Mouse (Mus musculus) CH12.LX (cell line): ENCODE data around the gene Prr14. TPM values are rescaled to one million over a fixed set of nuclear protein-coding genes. Genes with fewer than 3 reads are reported as not detected.

Experiments
- DNase-seq: peaks from one replicate; pipeline ENCODE4 v3.0.0-alpha.2; 2013; ENCODE audit errors: extremely low read depth
- H3K27ac ChIP-seq: 2 replicates; pipeline ENCODE4 v1.5.1; 2012; ENCODE audit warnings: low read depth, mild to moderate bottlenecking, control low read depth, moderate library complexity; ENCODE audit not compliant: insufficient read depth
- H3K27me3 ChIP-seq: replicated peaks from 2 replicates; pipeline ENCODE3; 2012; ENCODE audit warnings: inconsistent platforms
- H3K36me3 ChIP-seq, 2 experiments: replicated peaks in 1 of 2; 2 replicates each; pipeline versions ENCODE3 to v1.6.1; 2012; ENCODE audit warnings: inconsistent platforms in 1 of 2, low read length in 1 of 2, mild to moderate bottlenecking in 1 of 2, mixed read lengths in 1 of 2, moderate library complexity in 1 of 2; ENCODE audit not compliant: control insufficient read depth in 1 of 2, insufficient read depth in 1 of 2
- H3K4me1 ChIP-seq, 2 experiments: 2 replicates each; pipeline ENCODE4 v1.6.1; 2012; ENCODE audit warnings: inconsistent platforms in 1 of 2, moderate library complexity in 1 of 2; ENCODE audit not compliant: insufficient read depth in 2 of 2, control insufficient read depth in 1 of 2
- H3K4me2 ChIP-seq: 2 replicates; pipeline ENCODE4 v1.6.1; 2012; ENCODE audit warnings: low read depth, mild to moderate bottlenecking, control low read depth; ENCODE audit not compliant: poor library complexity, insufficient read depth, severe bottlenecking
- H3K4me3 ChIP-seq, 3 experiments: fragments of 150-350 bp in 1 of 3; sonication (generic) in 1 of 3; replicated peaks in 1 of 3; 2 replicates each; pipeline versions ENCODE3 to v1.5.1; 2011 to 2012; ENCODE audit warnings: low read depth in 2 of 3, low read length in 2 of 3, mild to moderate bottlenecking in 2 of 3, moderate library complexity in 2 of 3, control low read depth in 1 of 3, improper control_type of control experiment in 1 of 3, inconsistent platforms in 1 of 3, mixed read lengths in 1 of 3; ENCODE audit not compliant: poor library complexity in 1 of 3
- H3K79me2 ChIP-seq: replicated peaks from 2 replicates; pipeline ENCODE4 v1.6.1; 2012; ENCODE audit warnings: mild to moderate bottlenecking, moderate library complexity; ENCODE audit not compliant: control insufficient read depth, poor library complexity, insufficient read depth, severe bottlenecking; ENCODE audit errors: extremely low read depth
- H3K9ac ChIP-seq: 2 replicates; pipeline ENCODE4 v1.6.1; 2012; ENCODE audit warnings: low read depth, mild to moderate bottlenecking, control low read depth, moderate library complexity; ENCODE audit not compliant: insufficient read depth
- H3K9me3 ChIP-seq: replicated peaks from 2 replicates; pipeline ENCODE3; 2012; ENCODE audit warnings: low read length, inconsistent platforms, mixed read lengths
- BHLHE40 ChIP-seq: IDR thresholded peaks from 2 replicates; pipeline ENCODE4 v1.6.1; 2011; ENCODE audit warnings: mild to moderate bottlenecking, low read depth, low read length, improper control_type of control experiment
- CHD1 ChIP-seq: IDR thresholded peaks from 2 replicates; pipeline ENCODE4 v1.6.1; 2012; ENCODE audit warnings: low read depth, low read length, improper control_type of control experiment, inconsistent platforms
- CHD2 ChIP-seq: IDR thresholded peaks from 2 replicates; pipeline ENCODE4 v1.6.1; 2011; ENCODE audit warnings: low read length, improper control_type of control experiment
- CTCF ChIP-seq, 2 experiments: IDR thresholded peaks in 1 of 2; conservative IDR thresholded peaks in 1 of 2; 2 replicates each; pipeline ENCODE4 v1.5.1; 2011 to 2012; ENCODE audit warnings: low read depth in 2 of 2, low read length in 2 of 2, improper control_type of control experiment in 1 of 2, inconsistent platforms in 1 of 2, mild to moderate bottlenecking in 1 of 2, moderate library complexity in 1 of 2
- E2F4 ChIP-seq: IDR thresholded peaks from 2 replicates; pipeline ENCODE4 v1.6.1; 2011; ENCODE audit warnings: low read depth, low read length, improper control_type of control experiment; ENCODE audit not compliant: insufficient replicate concordance
- ELF1 ChIP-seq: IDR thresholded peaks from 2 replicates; pipeline ENCODE4 v1.6.1; 2014; ENCODE audit warnings: low read depth, mild to moderate bottlenecking, inconsistent platforms, low read length, improper control_type of control experiment
- EP300 ChIP-seq: IDR thresholded peaks from 2 replicates; pipeline ENCODE4 v1.6.1; 2011; ENCODE audit warnings: low read length, improper control_type of control experiment
- ETS1 ChIP-seq: conservative IDR thresholded peaks from 2 replicates; pipeline ENCODE4 v1.6.1; 2012; ENCODE audit warnings: low read depth, mild to moderate bottlenecking, inconsistent platforms, low read length, improper control_type of control experiment, moderate library complexity
- GABPA ChIP-seq: IDR thresholded peaks from 2 replicates; pipeline ENCODE4 v1.6.1; 2012; ENCODE audit warnings: low read depth, low read length, improper control_type of control experiment, inconsistent platforms; ENCODE audit not compliant: insufficient replicate concordance
- IRF4 ChIP-seq: IDR thresholded peaks from 2 replicates; pipeline ENCODE4 v1.6.1; 2014; ENCODE audit warnings: low read depth, mild to moderate bottlenecking, inconsistent platforms, low read length, improper control_type of control experiment
- JUND ChIP-seq: conservative IDR thresholded peaks from 2 replicates; pipeline ENCODE4 v1.6.1; 2011; ENCODE audit warnings: low read depth, low read length, improper control_type of control experiment
- MAFK ChIP-seq: IDR thresholded peaks from 2 replicates; pipeline ENCODE4 v1.6.1; 2011; ENCODE audit warnings: low read length, improper control_type of control experiment; ENCODE audit not compliant: insufficient replicate concordance
- MAZ ChIP-seq: IDR thresholded peaks from 2 replicates; pipeline ENCODE4 v1.6.1; 2012; ENCODE audit warnings: low read depth, mild to moderate bottlenecking, inconsistent platforms, low read length, improper control_type of control experiment, moderate library complexity
- MXI1 ChIP-seq: IDR thresholded peaks from 2 replicates; pipeline ENCODE4 v1.6.1; 2011; ENCODE audit warnings: mild to moderate bottlenecking, low read depth, low read length, improper control_type of control experiment
- NRF1 ChIP-seq: IDR thresholded peaks from 2 replicates; pipeline ENCODE4 v1.6.1; 2014; ENCODE audit warnings: low read depth, mild to moderate bottlenecking, inconsistent platforms, low read length, improper control_type of control experiment, moderate library complexity
- PAX5 ChIP-seq: IDR thresholded peaks from 2 replicates; pipeline ENCODE4 v1.6.1; 2012; ENCODE audit warnings: low read length, inconsistent platforms, mixed read lengths
- SIN3A ChIP-seq: IDR thresholded peaks from 2 replicates; pipeline ENCODE4 v1.6.1; 2012; ENCODE audit warnings: low read length, improper control_type of control experiment, inconsistent platforms
- TBP ChIP-seq: conservative IDR thresholded peaks from 2 replicates; pipeline ENCODE4 v1.6.1; 2011; ENCODE audit warnings: low read depth, low read length, improper control_type of control experiment
- TCF12 ChIP-seq: IDR thresholded peaks from 2 replicates; pipeline ENCODE4 v1.6.1; 2014; ENCODE audit warnings: low read depth, mild to moderate bottlenecking, inconsistent platforms, low read length, improper control_type of control experiment
- UBTF ChIP-seq: IDR thresholded peaks from 2 replicates; pipeline ENCODE4 v1.6.1; 2012; ENCODE audit warnings: low read depth, mild to moderate bottlenecking, inconsistent platforms, low read length, improper control_type of control experiment, moderate library complexity
- USF2 ChIP-seq: conservative IDR thresholded peaks from 2 replicates; pipeline ENCODE4 v1.6.1; 2011; ENCODE audit warnings: low read depth, low read length, improper control_type of control experiment
- ZKSCAN1 ChIP-seq: IDR thresholded peaks from 2 replicates; pipeline ENCODE4 v1.6.1; 2012; ENCODE audit warnings: low read depth, inconsistent platforms, low read length, improper control_type of control experiment, borderline replicate concordance
- ZMIZ1 ChIP-seq: IDR thresholded peaks from 2 replicates; pipeline ENCODE4 v1.6.1; 2012; ENCODE audit warnings: low read depth, mild to moderate bottlenecking, inconsistent platforms, low read length, improper control_type of control experiment
- dilution Hi-C: fragments of 300-500 bp; cut with MboI; formaldehyde crosslinking; loops from 2 replicates; pipeline ENCODE4 v1.14.3; 2020; ENCODE audit warnings: low sequenced_read_pairs; ENCODE audit not compliant: extremely low pct_unique_long_range_greater_than_20kb, extremely low pct_ligation_motif_present
- in situ Hi-C: fragments of 300-500 bp; cut with MboI; formaldehyde crosslinking; loops from 3 replicates; pipeline ENCODE4 v1.14.3; 2019; ENCODE audit warnings: low sequenced_read_pairs, low pct_ligation_motif_present, low pct_unique_long_range_greater_than_20kb, mixed read lengths
- polyA plus RNA-seq: library from polyadenylated mRNA; unstranded; fragments of >175 nt; gene quantifications from 2 replicates; pipeline ENCODE4 v1.2.1, GENCODE M21; 2012; ENCODE audit warnings: low read depth; ENCODE audit not compliant: insufficient read length
- total RNA-seq, 2 experiments: library from RNA; depleted of rRNA; stranded (reverse); fragments of 300-350 nt in 1 of 2; fragments of >200 nt in 1 of 2; gene quantifications; 2 replicates each; pipeline ENCODE4 v1.2.3; 2012 to 2014

The Prr14 gene
- total and polyA plus RNA-seq, 3 experiments: 7.6 to 31.3 (median 10.4) TPM

DNA sequence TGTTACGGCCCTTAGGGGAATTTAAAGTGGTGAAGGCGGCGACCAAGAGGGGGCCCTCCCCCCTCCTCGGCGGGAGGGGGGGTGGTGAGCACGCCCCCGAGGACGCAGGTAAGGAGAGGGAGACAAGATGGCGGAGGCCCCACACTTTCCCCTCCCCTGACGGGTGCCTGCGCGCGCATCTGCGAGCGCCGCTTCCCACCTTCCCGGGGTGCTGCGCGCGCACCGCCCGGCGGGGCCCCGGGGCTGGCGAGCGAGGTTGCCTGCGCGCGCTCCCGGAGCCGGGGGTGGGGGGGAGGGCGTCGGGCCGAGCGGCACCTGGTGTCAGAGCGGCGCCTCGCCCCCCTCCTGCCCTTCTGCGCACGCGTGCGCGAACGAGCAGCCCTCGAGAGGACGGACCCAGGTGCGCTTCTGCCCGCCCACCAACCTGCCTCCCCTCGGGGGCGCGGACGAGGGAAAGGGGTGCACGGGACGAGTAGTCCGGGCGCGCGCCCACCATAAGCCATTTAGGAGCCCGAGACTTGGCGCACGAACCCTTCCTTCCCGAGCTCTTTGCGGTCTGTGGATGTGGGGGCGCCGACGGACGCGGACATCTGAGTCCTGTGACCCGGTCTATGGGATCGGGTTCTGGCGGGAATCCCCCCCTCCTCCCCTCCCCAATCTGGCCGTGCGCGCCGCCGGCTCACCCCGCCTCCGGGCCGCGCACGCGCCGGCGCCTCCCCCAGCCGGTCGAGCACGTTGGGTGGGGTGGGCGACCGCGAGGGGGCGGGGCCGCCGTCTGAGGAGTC lies 53.0 kb downstream of the Prr14 start:
- Histone ChIP-seq H3K27me3 (no peaks in the 10 kb centered on the region), H3K4me2 (peak overlapping the region; percentile 98), H3K27ac (peak overlapping the region; percentile 98), H3K9me3 (no peaks in the 10 kb centered on the region), H3K36me3 (peaks cover 21 to 36% of the 10 kb centered on the region in 2 experiments), H3K79me2 (peaks cover 47% of the 10 kb centered on the region), H3K4me3 (peak overlapping the region; percentile 77 to 100 (median 78)), H3K4me1 (peaks cover 4 to 25% of the 10 kb centered on the region in 2 experiments), H3K9ac (peak overlapping the region; percentile 99)
- DNase-seq: peak; percentile 93
- in situ Hi-C loops (no loop called here), dilution Hi-C loops (no loop called here)
- TF ChIP-seq TCF12: peak; percentile 52; the same call in 1 of the 2 replicates
- peak; percentile 96 for TF ChIP-seq MAZ
- no peak for TF ChIP-seq MAFK
- TF ChIP-seq UBTF: no peak
- TF ChIP-seq GABPA: no peak
- 0 out of 2 replicates have a peak, but pooled peaks have one; percentile 0 for TF ChIP-seq E2F4
- no peak for TF ChIP-seq EP300
- no peak for TF ChIP-seq TBP
- TF ChIP-seq IRF4: 0 out of 2 replicates have a peak, but pooled peaks have one; percentile 13
- TF ChIP-seq NRF1: peak; percentile 86
- TF ChIP-seq CTCF (conservative IDR thresholded peaks at IDR 0.05 in 1 of 2, IDR thresholded peaks at IDR 0.05 in 1 of 2; ENCODE audit: low read depth in 2 of 2, low read length in 2 of 2): no peak
- peak; percentile 73 for TF ChIP-seq MXI1
- no peak for TF ChIP-seq ZMIZ1
- TF ChIP-seq SIN3A: no peak; the same call in none of the 2 replicates
- TF ChIP-seq BHLHE40: peak; percentile 59

DNA sequence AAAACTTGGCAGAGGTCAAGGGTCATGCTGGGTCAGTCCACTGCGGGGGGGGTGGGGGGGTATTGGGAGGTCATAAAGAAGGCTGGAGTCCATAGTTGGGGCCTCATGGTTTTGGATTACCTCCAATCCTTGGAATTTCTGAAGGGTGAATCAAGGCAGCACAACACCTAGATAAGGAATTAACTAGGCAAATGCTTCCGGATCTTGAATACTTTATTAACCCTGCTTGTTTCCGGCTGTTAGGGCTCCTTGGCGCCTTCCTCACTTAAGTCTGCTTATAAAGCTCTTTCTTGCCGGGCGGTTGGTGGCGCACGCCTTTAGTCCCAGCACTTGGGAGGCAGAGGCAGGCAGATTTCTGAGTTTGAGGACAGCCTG lies 53.6 kb downstream of the Prr14 start:
- peak overlapping the region; percentile 99 for H3K9ac ChIP-seq
- H3K27ac ChIP-seq: peak overlapping the region; percentile 28; the same call in 1 of the 2 replicates
- no peaks in the 10 kb centered on the region for H3K27me3 ChIP-seq
- H3K4me1 ChIP-seq: peaks cover 4 to 25% of the 10 kb centered on the region in 2 experiments
- in situ Hi-C loops (no loop called here), dilution Hi-C loops (no loop called here)
- peaks cover 52% of the 10 kb centered on the region for H3K79me2 ChIP-seq
- no peak for DNase-seq
- H3K4me2 ChIP-seq: peak overlapping the region; percentile 98
- peaks cover 24 to 40% of the 10 kb centered on the region in 2 experiments for H3K36me3 ChIP-seq
- H3K4me3 ChIP-seq: peak overlapping the region; percentile 76 to 100 (median 77)
- TF ChIP-seq CHD2 (no peak), NRF1 (no peak), USF2 (no peak), ETS1 (no peak), EP300 (no peak), CHD1 (no peak), PAX5 (no peak), TBP (peak; percentile 75; the same call in 1 of the 2 replicates), MAZ (no peak), MAFK (no peak), JUND (no peak), ELF1 (peak; percentile 29; the same call in 1 of the 2 replicates), IRF4 (no peak), MXI1 (no peak; the same call in 1 of the 2 replicates), ZKSCAN1 (no peak)
- TF ChIP-seq, all 38 proteins: peak for 2
- H3K9me3 ChIP-seq: no peaks in the 10 kb centered on the region
